Mouse (Mus musculus) neural tube, embryonic 15.5 days (tissue): ENCODE data around the gene Dnajb1. TPM values are rescaled to one million over a fixed set of nuclear protein-coding genes. Genes with fewer than 3 reads are reported as not detected.

Experiments
- ATAC-seq: fragments of 200-750 bp; cut with Nextera tagmentation; 2 replicates; pipeline ENCODE4 v1.8.0; 2017; ENCODE audit warnings: mild to moderate bottlenecking, moderate TSS enrichment, moderate library complexity; ENCODE audit not compliant: low FRiP score
- H3K27ac ChIP-seq: fragments of 300-500 bp; sonication (generic); replicated peaks from 2 replicates; pipeline ENCODE4 v1.5.1; 2015; ENCODE audit warnings: mild to moderate bottlenecking, inconsistent platforms
- H3K27me3 ChIP-seq: fragments of 300-500 bp; sonication (generic); replicated peaks from 2 replicates; pipeline ENCODE4 v1.6.1; 2015; ENCODE audit warnings: inconsistent platforms
- H3K36me3 ChIP-seq: fragments of 300-500 bp; sonication (generic); 2 replicates; pipeline ENCODE4 v1.6.1; 2015; ENCODE audit warnings: inconsistent platforms
- H3K4me1 ChIP-seq: fragments of 300-500 bp; sonication (generic); 2 replicates; pipeline ENCODE4 v1.6.1; 2015; ENCODE audit warnings: inconsistent platforms
- H3K4me2 ChIP-seq: fragments of 300-500 bp; sonication (generic); 2 replicates; pipeline ENCODE4 v1.6.1; 2015; ENCODE audit warnings: inconsistent platforms, mild to moderate bottlenecking, moderate library complexity
- H3K4me3 ChIP-seq: fragments of 300-500 bp; sonication (generic); replicated peaks from 2 replicates; pipeline ENCODE4 v1.5.1; 2015; ENCODE audit warnings: mild to moderate bottlenecking, inconsistent platforms
- H3K9ac ChIP-seq: fragments of 300-500 bp; sonication (generic); replicated peaks from 2 replicates; pipeline ENCODE4 v1.6.1; 2015; ENCODE audit warnings: mild to moderate bottlenecking, inconsistent platforms
- H3K9me3 ChIP-seq: fragments of 300-500 bp; sonication (generic); replicated peaks from 2 replicates; pipeline ENCODE4 v1.6.1; 2016; ENCODE audit warnings: inconsistent platforms
- WGBS: fragments of 180-500 bp; shearing (Covaris S2); methylation state at CpG from one replicate; pipeline ENCODE4 v1.1.7; 2015; ENCODE audit warnings: mixed read lengths; 5-methylcytosine and 5-hydroxymethylcytosine counted together
- polyA plus RNA-seq: library from polyadenylated mRNA; unstranded; fragments of >200 nt; fragmentation: Nextera tagmentation; extraction: Ambion mirVana; gene quantifications from 2 replicates; pipeline ENCODE4 v1.2.1, GENCODE M21; 2015

The Dnajb1 gene
- polyA plus RNA-seq, 1 experiment from 2014 or later: 57.9 TPM

- Histone ChIP-seq H3K4me3 (no peak overlapping the region), H3K4me2 (no peak overlapping the region), H3K9ac (no peak overlapping the region), H3K27me3 (no peaks in the 10 kb centered on the region), H3K9me3 (no peaks in the 10 kb centered on the region), H3K4me1 (peaks cover 94% of the 10 kb centered on the region), H3K27ac (no peak overlapping the region), H3K36me3 (peaks cover 8% of the 10 kb centered on the region)
- 87% methylated on average over 8 of the region's 8 CpGs for WGBS
- no peak for ATAC-seq
Measured at GRCm38 (mm10) chr8:83580826-83581225, 27.2 kb upstream of the Dnajb1 start.

- Histone ChIP-seq H3K4me1 (peaks cover 89% of the 10 kb centered on the region), H3K4me3 (no peak overlapping the region), H3K9me3 (no peaks in the 10 kb centered on the region), H3K9ac (no peak overlapping the region), H3K36me3 (peaks cover 8% of the 10 kb centered on the region), H3K4me2 (no peak overlapping the region), H3K27ac (no peak overlapping the region), H3K27me3 (no peaks in the 10 kb centered on the region)
- WGBS: 89% methylated on average over 8 of the region's 8 CpGs
- ATAC-seq: no peak
Measured at GRCm38 (mm10) chr8:83582226-83582625, 25.8 kb upstream of the Dnajb1 start.

- no peak overlapping the region for H3K4me2 ChIP-seq
- peaks cover 91% of the 10 kb centered on the region for H3K4me1 ChIP-seq
- H3K9me3 ChIP-seq: no peaks in the 10 kb centered on the region
- 93% methylated on average over 15 of the region's 15 CpGs for WGBS
- no peaks in the 10 kb centered on the region for H3K27me3 ChIP-seq
- no peak for ATAC-seq
- no peak overlapping the region for H3K9ac ChIP-seq
- H3K27ac ChIP-seq: no peak overlapping the region
- no peak overlapping the region for H3K4me3 ChIP-seq
- peaks cover 8% of the 10 kb centered on the region for H3K36me3 ChIP-seq
Measured at GRCm38 (mm10) chr8:83583236-83583635, 24.8 kb upstream of the Dnajb1 start.

GRCm38 (mm10) chr8:83584771-83585170 lies 23.2 kb upstream of the Dnajb1 start:
- no peak for ATAC-seq
- Histone ChIP-seq H3K36me3 (peaks cover 8% of the 10 kb centered on the region), H3K4me3 (no peak overlapping the region), H3K9ac (no peak overlapping the region), H3K4me2 (no peak overlapping the region), H3K4me1 (peaks cover 91% of the 10 kb centered on the region), H3K9me3 (no peaks in the 10 kb centered on the region), H3K27me3 (no peaks in the 10 kb centered on the region), H3K27ac (no peak overlapping the region)
- WGBS: 89% methylated on average over 1 of the region's 1 CpGs

GRCm38 (mm10) chr8:83585333-83585732 lies 22.7 kb upstream of the Dnajb1 start:
- Histone ChIP-seq H3K4me2 (no peak overlapping the region), H3K27ac (no peak overlapping the region), H3K36me3 (peaks cover 8% of the 10 kb centered on the region), H3K4me1 (peaks cover 91% of the 10 kb centered on the region), H3K27me3 (no peaks in the 10 kb centered on the region), H3K9me3 (no peaks in the 10 kb centered on the region), H3K9ac (no peak overlapping the region), H3K4me3 (no peak overlapping the region)
- WGBS: 81% methylated on average over 3 of the region's 3 CpGs
- ATAC-seq: no peak

GRCm38 (mm10) chr8:83587644-83588043 lies 20.3 kb upstream of the Dnajb1 start:
- no peak overlapping the region for H3K4me2 ChIP-seq
- H3K9ac ChIP-seq: no peak overlapping the region
- no peak for ATAC-seq
- peaks cover 8% of the 10 kb centered on the region for H3K36me3 ChIP-seq
- H3K4me3 ChIP-seq: no peak overlapping the region
- H3K27me3 ChIP-seq: no peaks in the 10 kb centered on the region
- no peak overlapping the region for H3K27ac ChIP-seq
- peaks cover 90% of the 10 kb centered on the region for H3K4me1 ChIP-seq
- H3K9me3 ChIP-seq: no peaks in the 10 kb centered on the region
- WGBS: 87% methylated on average over 6 of the region's 6 CpGs

- Histone ChIP-seq H3K9me3 (no peaks in the 10 kb centered on the region), H3K4me1 (peaks cover 85% of the 10 kb centered on the region), H3K9ac (no peak overlapping the region), H3K27me3 (no peaks in the 10 kb centered on the region), H3K36me3 (peaks cover 4% of the 10 kb centered on the region), H3K4me2 (peak overlapping the region; percentile 83; the same call in 1 of the 2 replicates), H3K4me3 (no peak overlapping the region), H3K27ac (no peak overlapping the region)
- over 99% methylated on average over 5 of the region's 5 CpGs for WGBS
- ATAC-seq: no peak
Measured at GRCm38 (mm10) chr8:83588886-83589285, 19.1 kb upstream of the Dnajb1 start.

- Histone ChIP-seq H3K9ac (0 out of 2 replicates have a peak overlapping the region, but pooled peaks have one; percentile 32), H3K4me3 (peak overlapping the region; percentile 12), H3K27ac (no peak overlapping the region), H3K4me1 (peaks cover 74% of the 10 kb centered on the region), H3K4me2 (peak overlapping the region; percentile 83), H3K36me3 (no peaks in the 10 kb centered on the region), H3K27me3 (no peaks in the 10 kb centered on the region), H3K9me3 (no peaks in the 10 kb centered on the region)
- no peak for ATAC-seq
- 83% methylated on average over 7 of the region's 7 CpGs for WGBS
Measured at GRCm38 (mm10) chr8:83590488-83591023, 17.4 kb upstream of the Dnajb1 start.

GRCm38 (mm10) chr8:83592682-83593081 lies 15.3 kb upstream of the Dnajb1 start:
- H3K9ac ChIP-seq: peak overlapping the region; percentile 87
- no peaks in the 10 kb centered on the region for H3K9me3 ChIP-seq
- 53% methylated on average over 3 of the region's 3 CpGs for WGBS
- no peak overlapping the region for H3K27ac ChIP-seq
- H3K4me3 ChIP-seq: peak overlapping the region; percentile 76
- H3K4me2 ChIP-seq: peak overlapping the region; percentile 83
- ATAC-seq: no peak
- H3K4me1 ChIP-seq: peaks cover 59% of the 10 kb centered on the region
- no peaks in the 10 kb centered on the region for H3K27me3 ChIP-seq
- no peaks in the 10 kb centered on the region for H3K36me3 ChIP-seq

GRCm38 (mm10) chr8:83593325-83594166 lies 14.4 kb upstream of the Dnajb1 start:
- Histone ChIP-seq H3K9ac (peak overlapping the region; percentile 87), H3K4me2 (peak overlapping the region; percentile 83), H3K9me3 (no peaks in the 10 kb centered on the region), H3K4me3 (peak overlapping the region; percentile 76), H3K27ac (peak overlapping the region; percentile 97), H3K4me1 (peaks cover 50% of the 10 kb centered on the region), H3K27me3 (no peaks in the 10 kb centered on the region), H3K36me3 (no peaks in the 10 kb centered on the region)
- WGBS: 4% methylated on average over 22 of the region's 22 CpGs
- no peak for ATAC-seq

GRCm38 (mm10) chr8:83594167-83595049 lies 13.6 kb upstream of the Dnajb1 start:
- H3K27me3 ChIP-seq: no peaks in the 10 kb centered on the region
- peak; percentile 97 for ATAC-seq
- peaks cover 41% of the 10 kb centered on the region for H3K4me1 ChIP-seq
- H3K27ac ChIP-seq: peak overlapping the region; percentile 97
- no peaks in the 10 kb centered on the region for H3K9me3 ChIP-seq
- no peaks in the 10 kb centered on the region for H3K36me3 ChIP-seq
- peak overlapping the region; percentile 76 for H3K4me3 ChIP-seq
- H3K4me2 ChIP-seq: peak overlapping the region; percentile 83
- under 1% methylated on average over 43 of the region's 43 CpGs for WGBS
- H3K9ac ChIP-seq: peak overlapping the region; percentile 87
